Mouse (Mus musculus): ENCODE measurements around the gene Parp11. TPM values are rescaled to one million over a fixed set of nuclear protein-coding genes. Genes with fewer than 3 reads are reported as not detected.
"Not testable (repeated sequence)": the region's sequence is repeated elsewhere in the genome, so short reads cannot be mapped to it uniquely, and the experiment has no call there.

Parp11 gene
- polyA plus RNA-seq, 1 experiment from 2014 or later: 5.8 TPM

DNA sequence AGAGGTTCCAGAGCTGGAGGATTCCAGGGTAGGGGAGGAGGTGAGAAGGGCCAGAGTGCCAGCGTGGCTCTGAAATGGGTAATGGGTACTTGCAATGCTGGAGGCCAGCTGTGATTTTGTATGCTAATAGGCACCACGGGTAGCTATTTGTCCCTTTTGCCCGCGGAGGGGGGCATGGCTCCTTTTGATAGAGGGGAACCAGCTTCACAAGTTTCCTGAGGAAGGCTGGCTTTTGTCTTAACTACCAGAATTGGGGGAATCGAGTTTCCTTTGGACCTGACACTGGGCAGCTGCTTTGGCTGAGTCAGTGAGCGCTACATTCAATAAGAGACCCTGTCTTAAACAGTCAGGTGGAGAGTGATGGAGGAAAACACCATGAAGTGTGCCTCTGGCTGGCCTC lies 49.2 kb downstream of the Parp11 start:
- no peak for TF ChIP-seq CTCF (IDR thresholded peaks at IDR 0.05; ENCODE audit: low read depth)
- TF ChIP-seq EP300 (IDR thresholded peaks at IDR 0.05; ENCODE audit: low read depth): no peak
- peaks cover 10% of the 10 kb centered on the region for H3K36me3 ChIP-seq (replicated peaks; ENCODE audit: insufficient read depth, low read length)
- WGBS (ENCODE audit: insufficient replicate concordance): 27% methylated on average over 6 of the region's 6 CpGs

DNA sequence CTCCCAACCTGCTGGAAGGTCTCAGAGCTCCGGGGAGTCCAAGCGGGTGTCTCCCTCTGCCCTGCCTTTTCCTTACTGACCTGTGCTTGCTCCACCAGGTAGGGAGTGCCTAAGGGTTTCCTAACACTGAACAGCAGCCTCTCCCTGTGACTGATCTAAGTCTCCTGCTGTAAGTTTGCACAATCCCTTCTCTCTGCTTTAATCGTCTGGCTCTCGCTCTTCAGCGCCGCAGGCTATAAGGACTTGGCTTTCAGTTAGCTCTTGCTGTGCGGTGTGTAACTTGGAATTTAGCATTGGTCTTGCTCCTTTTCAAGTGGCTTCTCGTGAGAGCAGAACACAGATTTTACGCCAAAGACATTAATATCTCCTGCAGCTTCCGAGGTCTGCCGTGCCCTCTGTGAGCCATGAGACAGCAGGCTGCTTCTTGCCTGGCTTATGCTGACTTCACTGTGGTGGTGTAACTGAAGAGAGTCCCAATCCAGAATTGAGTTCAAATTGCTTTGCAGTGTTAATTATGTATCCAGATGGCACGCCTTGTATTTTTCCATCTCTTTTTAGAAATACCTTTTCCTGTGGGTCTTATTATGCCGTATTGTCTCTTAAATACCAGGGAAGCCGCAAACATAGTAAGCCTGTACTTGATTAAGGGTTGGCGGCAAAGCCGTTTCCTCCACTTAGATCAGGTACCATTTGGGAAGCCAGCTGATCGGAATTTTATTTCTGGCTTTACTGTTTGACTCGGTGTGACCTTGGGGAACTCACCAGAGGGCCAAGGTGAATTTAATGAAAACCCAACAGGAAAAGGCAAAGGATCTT lies 50.4 kb downstream of the Parp11 start:
- no peak overlapping the region for H3K4me2 ChIP-seq (ENCODE audit: low read depth, low read length)
- TF ChIP-seq CTCF (IDR thresholded peaks at IDR 0.05; ENCODE audit: low read depth) (no peak), EP300 (IDR thresholded peaks at IDR 0.05; ENCODE audit: low read depth) (no peak)
- no peak overlapping the region for H3K4me3 ChIP-seq (ENCODE audit: low read depth, low read length)
- H3K27me3 ChIP-seq (ENCODE audit: insufficient read depth, low read length): no peaks in the 10 kb centered on the region
- WGBS (ENCODE audit: insufficient replicate concordance): 83% methylated on average over 18 of the region's 18 CpGs
- H3K36me3 ChIP-seq (replicated peaks; ENCODE audit: insufficient read depth, low read length): peaks cover 2% of the 10 kb centered on the region; the same call in 1 of the 2 replicates
- H3K9ac ChIP-seq (replicated peaks): no peak overlapping the region
- ATAC-seq (no peak), DNase-seq (no peak)
- no peak overlapping the region for H3K27ac ChIP-seq (ENCODE audit: low read depth)
- no peaks in the 10 kb centered on the region for H3K4me1 ChIP-seq (ENCODE audit: insufficient read depth)
- no peaks in the 10 kb centered on the region for H3K9me3 ChIP-seq (ENCODE audit: low read length)

More for the DNA sequence above, 49.2 kb downstream of the Parp11 start:
- Histone ChIP-seq H3K4me3 (ENCODE audit: low read depth, low read length) (no peak overlapping the region), H3K27me3 (ENCODE audit: insufficient read depth, low read length) (no peaks in the 10 kb centered on the region), H3K9me3 (ENCODE audit: low read length) (no peaks in the 10 kb centered on the region), H3K4me2 (ENCODE audit: low read depth, low read length) (no peak overlapping the region), H3K4me1 (ENCODE audit: insufficient read depth) (no peaks in the 10 kb centered on the region), H3K9ac (replicated peaks) (no peak overlapping the region), H3K27ac (ENCODE audit: low read depth) (no peak overlapping the region)
- ATAC-seq (no peak), DNase-seq (no peak)

DNA sequence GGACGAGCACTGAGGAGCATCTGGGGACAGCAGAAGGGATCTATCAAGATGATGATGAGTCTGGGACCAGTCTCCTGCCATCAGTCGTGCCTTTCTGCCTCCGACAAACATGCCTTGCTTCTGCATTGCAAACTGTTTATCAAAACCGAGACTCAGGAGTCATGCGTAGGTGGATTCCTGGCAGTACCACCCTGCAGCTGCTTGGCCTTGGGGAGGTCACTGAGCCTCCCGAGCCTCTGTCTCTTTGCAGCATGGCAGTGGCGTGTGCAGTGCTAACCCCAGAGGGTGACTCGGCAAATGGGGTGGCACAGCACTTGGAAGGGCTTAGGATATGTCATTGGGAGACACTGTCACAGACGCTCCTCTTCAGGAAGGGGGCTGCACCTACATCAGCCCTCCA lies 53.5 kb downstream of the Parp11 start:
- H3K36me3 ChIP-seq (replicated peaks; ENCODE audit: insufficient read depth, low read length): no peaks in the 10 kb centered on the region
- no peak overlapping the region for H3K9ac ChIP-seq (replicated peaks)
- no peak for DNase-seq
- no peak overlapping the region for H3K27ac ChIP-seq (ENCODE audit: low read depth)
- H3K27me3 ChIP-seq (ENCODE audit: insufficient read depth, low read length): no peaks in the 10 kb centered on the region
- no peak for ATAC-seq
- WGBS (ENCODE audit: insufficient replicate concordance): 60% methylated on average over 9 of the region's 9 CpGs
- TF ChIP-seq EP300 (IDR thresholded peaks at IDR 0.05; ENCODE audit: low read depth) (no peak), CTCF (IDR thresholded peaks at IDR 0.05; ENCODE audit: low read depth) (no peak)
- H3K4me3 ChIP-seq (ENCODE audit: low read depth, low read length): no peak overlapping the region
- H3K4me2 ChIP-seq (ENCODE audit: low read depth, low read length): no peak overlapping the region
- H3K4me1 ChIP-seq (ENCODE audit: insufficient read depth): no peaks in the 10 kb centered on the region
- no peaks in the 10 kb centered on the region for H3K9me3 ChIP-seq (ENCODE audit: low read length)

- H3K36me3 ChIP-seq (replicated peaks; ENCODE audit: insufficient read depth, low read length): no peaks in the 10 kb centered on the region
- 77% methylated on average over 3 of the region's 3 CpGs for WGBS (ENCODE audit: insufficient replicate concordance)
- no peak for TF ChIP-seq EP300 (IDR thresholded peaks at IDR 0.05; ENCODE audit: low read depth)
- no peak for TF ChIP-seq CTCF (IDR thresholded peaks at IDR 0.05; ENCODE audit: low read depth)
- no peak for DNase-seq
- no peak overlapping the region for H3K4me2 ChIP-seq (ENCODE audit: low read depth, low read length)
- no peaks in the 10 kb centered on the region for H3K4me1 ChIP-seq (ENCODE audit: insufficient read depth)
- H3K27ac ChIP-seq (ENCODE audit: low read depth): no peak overlapping the region
- ATAC-seq: no peak
- no peaks in the 10 kb centered on the region for H3K27me3 ChIP-seq (ENCODE audit: insufficient read depth, low read length)
- no peak overlapping the region for H3K9ac ChIP-seq (replicated peaks)
- no peaks in the 10 kb centered on the region for H3K9me3 ChIP-seq (ENCODE audit: low read length)
- H3K4me3 ChIP-seq (ENCODE audit: low read depth, low read length): no peak overlapping the region
These were observed 54.2 kb downstream of the Parp11 start for GRCm38 (mm10) chr6:127500806-127501205.

DNA sequence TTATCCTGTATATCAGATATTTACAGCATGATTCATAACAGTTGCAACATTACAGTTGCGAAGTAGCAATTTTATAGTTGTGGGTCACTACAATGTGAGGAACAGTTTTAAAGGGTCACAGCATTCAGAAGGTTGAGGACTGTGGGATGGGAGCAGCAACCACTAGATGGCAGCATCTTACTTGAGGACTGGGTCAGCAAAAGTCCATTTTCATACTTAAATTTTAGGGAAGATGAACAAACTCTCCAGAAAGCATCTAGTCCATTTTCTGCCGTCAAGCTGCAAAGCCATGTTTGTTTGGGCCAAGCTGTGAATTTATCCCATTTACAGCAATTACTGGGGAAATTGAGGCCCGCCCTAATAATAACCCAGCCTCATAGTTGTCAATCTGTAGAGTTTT lies 55.9 kb downstream of the Parp11 start:
- Histone ChIP-seq H3K27me3 (ENCODE audit: insufficient read depth, low read length) (no peaks in the 10 kb centered on the region), H3K4me1 (ENCODE audit: insufficient read depth) (no peaks in the 10 kb centered on the region), H3K4me3 (ENCODE audit: low read depth, low read length) (no peak overlapping the region), H3K9me3 (ENCODE audit: low read length) (no peaks in the 10 kb centered on the region), H3K4me2 (ENCODE audit: low read depth, low read length) (no peak overlapping the region), H3K36me3 (replicated peaks; ENCODE audit: insufficient read depth, low read length) (no peaks in the 10 kb centered on the region), H3K27ac (ENCODE audit: low read depth) (no peak overlapping the region), H3K9ac (replicated peaks) (no peak overlapping the region)
- TF ChIP-seq CTCF (IDR thresholded peaks at IDR 0.05; ENCODE audit: low read depth) (peak; percentile 76), EP300 (IDR thresholded peaks at IDR 0.05; ENCODE audit: low read depth) (no peak)
- WGBS (ENCODE audit: insufficient replicate concordance): 38% methylated on average over 3 of the region's 3 CpGs
- ATAC-seq (no peak), DNase-seq (peak; percentile 54)

DNA sequence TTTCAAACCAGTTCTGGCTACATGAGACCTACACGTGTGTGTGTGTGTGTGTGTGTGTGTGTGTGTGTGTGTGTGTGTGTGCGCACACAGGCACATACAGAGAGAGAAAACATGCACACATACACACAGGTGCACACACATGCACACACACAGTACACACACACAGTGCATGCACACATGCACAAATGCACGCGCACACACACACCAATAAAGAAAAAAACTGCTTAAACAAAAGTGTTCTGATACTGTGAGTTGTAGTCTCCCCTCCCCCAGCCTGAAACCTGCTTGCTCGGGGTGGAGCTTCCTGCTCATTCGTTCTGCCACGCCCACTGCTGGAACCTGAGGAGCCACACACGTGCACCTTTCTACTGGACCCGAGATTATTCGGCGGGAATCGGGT lies 67.1 kb downstream of the Parp11 start:
- H3K27ac ChIP-seq (ENCODE audit: low read depth); H3K9ac ChIP-seq (replicated peaks); H3K9me3 ChIP-seq (ENCODE audit: low read length); DNase-seq; ATAC-seq; H3K27me3 ChIP-seq (ENCODE audit: insufficient read depth, low read length); H3K36me3 ChIP-seq (replicated peaks; ENCODE audit: insufficient read depth, low read length); H3K4me2 ChIP-seq (ENCODE audit: low read depth, low read length); H3K4me1 ChIP-seq (ENCODE audit: insufficient read depth); H3K4me3 ChIP-seq (ENCODE audit: low read depth, low read length): not testable (repeated sequence)
- 80% methylated on average over 6 of the region's 12 CpGs for WGBS (ENCODE audit: insufficient replicate concordance)

All from liver, postnatal 0 days (tissue).